Mouse (Mus musculus) heart, adult 2 months (tissue): ENCODE data around the gene Gm3045.

Experiments used
- CTCF ChIP-seq: fragments of 200-600 bp; IDR thresholded peaks from 2 replicates; pipeline ENCODE4 v1.8.1; 2022; ENCODE audit warnings: antibody characterized with exemption, mild to moderate bottlenecking, moderate library complexity
- EP300 ChIP-seq: fragments of 200-500 bp; IDR thresholded peaks from 2 replicates; pipeline ENCODE4 v1.6.1; 2011; ENCODE audit warnings: low read depth, low read length, control low read depth; ENCODE audit not compliant: insufficient read depth

GRCm38 (mm10) chr13:56478027-56478426, 51.6 kb downstream of the Gm3045 start:
- TF ChIP-seq CTCF (no peak), EP300 (no peak)
